Mouse (Mus musculus) megakaryocyte, embryonic 14.5 days (primary cell): ENCODE measurements at regions not wholly inside any gene's neighbourhood (a gene's known extent, or its start where the extent isn't known, plus 50 kb on each side); places are given as distances from the start of the nearest gene placed in this dataset.

ENCODE experiments used
- FLI1 ChIP-seq: IDR thresholded peaks from 2 replicates; pipeline ENCODE4 v1.6.1; 2012; ENCODE audit warnings: low read length, inconsistent platforms, mixed read lengths
- GATA1 ChIP-seq: IDR thresholded peaks from 3 replicates; pipeline ENCODE4 v1.6.1; 2012; ENCODE audit warnings: mixed read lengths, low read length, inconsistent platforms, borderline replicate concordance

GRCm38 (mm10) chr3:41172306-41173215 lies 89.7 kb upstream of the Pgrmc2 start:
- TF ChIP-seq GATA1 (no peak), FLI1 (no peak)
